Comparison of ENCODE assay signal across 16 mouse cellular contexts in genomic region chr14:58499071-58499470, GRCm38 (mm10).
A peak's percentile ranks its signal among the peaks of the same experiment; 100 is the strongest.
DNase-seq lines count a peak whose midpoint lies in the region; ATAC-seq and TF ChIP-seq lines count a peak whose summit lies in the region.
"Had no signal": no experiment of that assay in that cellular context is flagged by ENCODE, and none has a peak within 500 bp of the region (broad histone marks: within the 10 kb centered on the region; RNA-seq: fewer than 3 reads in every experiment).

No protein-coding gene starts in this region.

- no peak for TF ChIP-seq CTCF in brain, embryonic 14.5 days (IDR thresholded peaks at IDR 0.05; ENCODE audit: borderline replicate concordance, extremely low read depth, insufficient read depth, insufficient read length)
- TF ChIP-seq CTCF in embryonic fibroblast, embryonic 13.5 days (IDR thresholded peaks at IDR 0.05; ENCODE audit: borderline replicate concordance, insufficient read depth, low read length): no peak
- TF ChIP-seq CTCF in left cerebral cortex, adult 2 months (IDR thresholded peaks at IDR 0.05): no peak

- DNase-seq in heart, adult 11 months: peak; percentile 43
- DNase-seq in lung, postnatal 10 days: no peak
- DNase-seq in brain, embryonic 14.5 days (ENCODE audit: low read depth): peak; percentile 15
- DNase-seq in left cerebral cortex, adult 2 months (ENCODE audit: extremely low spot score in 1 of 2, low spot score in 2 of 2): no peak
- DNase-seq: adrenal gland, adult 2 months; adrenal gland, postnatal 25 days; cerebellum, adult 2 months; cerebellum, postnatal 10 days; gastrocnemius, postnatal 14 days; heart, postnatal 10 days had no signal

- H3K9me3 ChIP-seq in heart, embryonic 11.5 days (replicated peaks; ENCODE audit: control insufficient read depth, low read length): no peaks in the 10 kb centered on the region
- no peaks in the 10 kb centered on the region for H3K9me3 ChIP-seq in lung, embryonic 16.5 days (ENCODE audit: control insufficient read depth, low read length)
- H3K9me3 ChIP-seq: embryonic facial prominence, embryonic 15.5 days; hindbrain, embryonic 12.5 days had no signal

- H3K27ac ChIP-seq in heart, embryonic 11.5 days (ENCODE audit: low read depth, low read length): no peak overlapping the region
- H3K27ac ChIP-seq in lung, embryonic 16.5 days (ENCODE audit: low read length): no peak overlapping the region
- H3K27ac ChIP-seq in embryonic fibroblast, embryonic 13.5 days (ENCODE audit: insufficient read depth, low read length): peak overlapping the region; percentile 8; the same call in 1 of the 2 replicates
- no peak overlapping the region for H3K27ac ChIP-seq in left cerebral cortex, adult 2 months
- H3K27ac ChIP-seq: hindbrain, embryonic 12.5 days had no signal

- H3K9ac ChIP-seq in heart, embryonic 11.5 days (ENCODE audit: low read depth, low read length): no peak overlapping the region
- H3K9ac ChIP-seq in lung, embryonic 16.5 days (ENCODE audit: low read length): no peak overlapping the region
- H3K9ac ChIP-seq: embryonic facial prominence, embryonic 15.5 days; hindbrain, embryonic 12.5 days had no signal

- 87% methylated on average over 7 of the region's 7 CpGs for WGBS in heart, embryonic 11.5 days (ENCODE audit: insufficient replicate concordance)
- WGBS in lung, embryonic 16.5 days: 45% methylated on average over 7 of the region's 7 CpGs

- no peaks in the 10 kb centered on the region for H3K36me3 ChIP-seq in heart, embryonic 11.5 days (ENCODE audit: control insufficient read depth, insufficient read depth, low read length)
- H3K36me3 ChIP-seq in lung, embryonic 16.5 days (ENCODE audit: control insufficient read depth, insufficient read depth, low read length): no peaks in the 10 kb centered on the region
- H3K36me3 ChIP-seq: embryonic facial prominence, embryonic 15.5 days; hindbrain, embryonic 12.5 days had no signal

- H3K4me3 ChIP-seq in heart, embryonic 11.5 days (ENCODE audit: low read depth, low read length): no peak overlapping the region
- no peak overlapping the region for H3K4me3 ChIP-seq in lung, embryonic 16.5 days (ENCODE audit: low read length)
- H3K4me3 ChIP-seq in embryonic fibroblast, embryonic 13.5 days (ENCODE audit: insufficient read depth, low read length): no peak overlapping the region
- no peak overlapping the region for H3K4me3 ChIP-seq in left cerebral cortex, adult 2 months
- H3K4me3 ChIP-seq: embryonic facial prominence, embryonic 15.5 days; hindbrain, embryonic 12.5 days had no signal

- no peak for ATAC-seq in heart, embryonic 11.5 days (replicated peaks; ENCODE audit: insufficient number of reproducible peaks, low FRiP score, low TSS enrichment)
- peak; percentile 56 for ATAC-seq in lung, embryonic 16.5 days (ENCODE audit: low read depth)
- ATAC-seq: inflammation-experienced regulatory T-cells, adult 6 months had no signal

- H3K4me1 ChIP-seq in heart, embryonic 11.5 days (ENCODE audit: control insufficient read depth, insufficient read depth, low read length): peaks cover 2% of the 10 kb centered on the region; the same call in 1 of the 2 replicates
- H3K4me1 ChIP-seq in lung, embryonic 16.5 days (replicated peaks; ENCODE audit: control insufficient read depth, insufficient read depth, low read length): peaks cover 8% of the 10 kb centered on the region
- peaks cover 21% of the 10 kb centered on the region for H3K4me1 ChIP-seq in embryonic fibroblast, embryonic 13.5 days (ENCODE audit: control insufficient read depth, insufficient read depth, low read length)

- H3K27me3 ChIP-seq in heart, embryonic 11.5 days (ENCODE audit: control insufficient read depth, insufficient read depth, low read length): no peaks in the 10 kb centered on the region
- no peaks in the 10 kb centered on the region for H3K27me3 ChIP-seq in lung, embryonic 16.5 days (ENCODE audit: control insufficient read depth, insufficient read depth, low read depth, low read length)
- H3K27me3 ChIP-seq: embryonic facial prominence, embryonic 15.5 days; hindbrain, embryonic 12.5 days had no signal

- no peak for TF ChIP-seq POLR2A in brain, embryonic 14.5 days (IDR thresholded peaks at IDR 0.05; ENCODE audit: borderline replicate concordance, extremely low read depth, insufficient read depth, insufficient read length, poor library complexity, severe bottlenecking)
- no peak for TF ChIP-seq POLR2A in embryonic fibroblast, embryonic 13.5 days (IDR thresholded peaks at IDR 0.05; ENCODE audit: low read depth, low read length)

- H3K4me2 ChIP-seq in heart, embryonic 11.5 days: no peak overlapping the region
- no peak overlapping the region for H3K4me2 ChIP-seq in lung, embryonic 16.5 days (ENCODE audit: low read depth, low read length)
- H3K4me2 ChIP-seq: embryonic facial prominence, embryonic 15.5 days; hindbrain, embryonic 12.5 days had no signal

- intact Hi-C loops in left cerebral cortex, adult 2 months (cut with DNase I): no loop called here

Comparison
In these comparisons a context has a peak if more than half of its experiments do, and no peak if none do; other contexts are left out.
1. DNase-seq: peak in heart, adult 11 months (single experiment) and brain, embryonic 14.5 days (single experiment); none in lung, postnatal 10 days (single experiment) and left cerebral cortex, adult 2 months (0 of 2).